Mouse (Mus musculus) urinary bladder, postnatal 4 days (tissue): Measurements from ENCODE around the gene Ppig.
A peak's percentile ranks its signal among the peaks of the same experiment; 100 is the strongest.

Source experiments
- DNase-seq, 2 experiments: peaks; one replicate each; pipeline ENCODE4 v3.0.0; 2021 to 2022; ENCODE audit warnings: low spot score in 2 of 2

The Ppig gene

GRCm38 (mm10) chr2:69763340-69763739 is 41.0 kb downstream of the Ppig start:
- no peak for DNase-seq

GRCm38 (mm10) chr2:69764716-69765115 is 42.4 kb downstream of the Ppig start:
- DNase-seq: no peak

GRCm38 (mm10) chr2:69773331-69773730 is 51.0 kb downstream of the Ppig start:
- no peak for DNase-seq

- no peak for DNase-seq
These were observed 55.9 kb downstream of the Ppig start for GRCm38 (mm10) chr2:69777985-69778835.

GRCm38 (mm10) chr2:69778836-69779177 is 56.5 kb downstream of the Ppig start:
- DNase-seq: no peak

GRCm38 (mm10) chr2:69788974-69789373 is 66.6 kb downstream of the Ppig start:
- DNase-seq: no peak

- peak; percentile 96 to 99 for DNase-seq
These were observed 67.2 kb downstream of the Ppig start, which contains the start of the genes Ccdc173 and Phospho2 for GRCm38 (mm10) chr2:69789429-69790069. Gene Ccdc173, minus strand, starts transcription at chr2:69789575. Gene Phospho2, plus strand, starts transcription at chr2:69789623.

GRCm38 (mm10) chr2:69790285-69790684 is 67.9 kb downstream of the Ppig start:
- peak; percentile 68 to 82 for DNase-seq

- no peak for DNase-seq
These were observed 68.4 kb downstream of the Ppig start for GRCm38 (mm10) chr2:69790722-69791121.

- DNase-seq: peak; percentile 64 to 65
These were observed 80.6 kb downstream of the Ppig start for GRCm38 (mm10) chr2:69802911-69803312.
